Mouse (Mus musculus): ENCODE results near the gene Glud1. TPM values are rescaled to one million over a fixed set of nuclear protein-coding genes. Genes with fewer than 3 reads are reported as not detected.

The Glud1 gene
- total RNA-seq (2021): 100 to 1,000 TPM; 316 to 317 TPM
- long read RNA-seq, experiment 1, transcript Glud1-201 (13 exons, 3,390 nt): major isoform, 128 of 148 reads
- long read RNA-seq, experiment 1, partial matches to known transcripts: 8 of 148 reads
- long read RNA-seq, experiment 1, other reads (novel, unspliced or antisense): 12 of 148 reads
- long read RNA-seq, experiment 2, transcript Glud1-201 (13 exons, 3,390 nt): major isoform, 160 of 182 reads
- long read RNA-seq, experiment 2, partial matches to known transcripts: 19 of 182 reads
- long read RNA-seq, experiment 2, other reads (novel, unspliced or antisense): 3 of 182 reads

- DNase-seq (ENCODE audit: low spot score in 2 of 2): peak; percentile 91 to 94
- no peak for TF ChIP-seq CTCF (conservative IDR thresholded peaks at IDR 0.05)
- Histone ChIP-seq H3K27ac (peak within 1 kb of the TSS; percentile 96), H3K4me3 (peak within 1 kb of the TSS; percentile 95)
Observed at GRCm38 (mm10) chr14:34310234-34310965, at the start of gene Glud1, which contains the start of gene Shld2. Gene Glud1 (plus strand): TSS chr14:34310727. Gene Shld2 (minus strand): TSS chr14:34310493.

GRCm38 (mm10) chr14:34268046-34268445 lies 42.5 kb upstream of the Glud1 start:
- DNase-seq (ENCODE audit: low spot score in 2 of 2): no peak
- no peak for TF ChIP-seq CTCF (conservative IDR thresholded peaks at IDR 0.05)
- H3K4me3 ChIP-seq: no peak overlapping the region
- no peak overlapping the region for H3K27ac ChIP-seq

- peak; percentile 90 for TF ChIP-seq CTCF (conservative IDR thresholded peaks at IDR 0.05)
- DNase-seq (ENCODE audit: low spot score in 2 of 2): no peak
Observed at GRCm38 (mm10) chr14:34273280-34273679, 37.2 kb upstream of the Glud1 start.

GRCm38 (mm10) chr14:34274141-34274540 lies 36.4 kb upstream of the Glud1 start:
- no peak overlapping the region for H3K4me3 ChIP-seq
- H3K27ac ChIP-seq: no peak overlapping the region
- DNase-seq (ENCODE audit: low spot score in 2 of 2): no peak
- no peak for TF ChIP-seq CTCF (conservative IDR thresholded peaks at IDR 0.05)

More at GRCm38 (mm10) chr14:34273280-34273679, 37.2 kb upstream of the Glud1 start:
- Histone ChIP-seq H3K4me3 (no peak overlapping the region), H3K27ac (no peak overlapping the region)

GRCm38 (mm10) chr14:34275225-34275624 lies 35.3 kb upstream of the Glud1 start:
- H3K27ac ChIP-seq: no peak overlapping the region
- no peak overlapping the region for H3K4me3 ChIP-seq
- DNase-seq (ENCODE audit: low spot score in 2 of 2): no peak
- no peak for TF ChIP-seq CTCF (conservative IDR thresholded peaks at IDR 0.05)

GRCm38 (mm10) chr14:34279726-34280125 lies 30.8 kb upstream of the Glud1 start:
- TF ChIP-seq CTCF (conservative IDR thresholded peaks at IDR 0.05): no peak
- Histone ChIP-seq H3K27ac (no peak overlapping the region), H3K4me3 (no peak overlapping the region)
- DNase-seq (ENCODE audit: low spot score in 2 of 2): no peak

GRCm38 (mm10) chr14:34280798-34281197 lies 29.7 kb upstream of the Glud1 start:
- no peak overlapping the region for H3K4me3 ChIP-seq
- no peak for TF ChIP-seq CTCF (conservative IDR thresholded peaks at IDR 0.05)
- H3K27ac ChIP-seq: no peak overlapping the region
- DNase-seq (ENCODE audit: low spot score in 2 of 2): no peak

GRCm38 (mm10) chr14:34281736-34282269 lies 28.7 kb upstream of the Glud1 start:
- Histone ChIP-seq H3K4me3 (no peak overlapping the region), H3K27ac (no peak overlapping the region)
- DNase-seq (ENCODE audit: low spot score in 2 of 2): no peak
- TF ChIP-seq CTCF (conservative IDR thresholded peaks at IDR 0.05): no peak

- no peak for DNase-seq (ENCODE audit: low spot score in 2 of 2)
Observed at GRCm38 (mm10) chr14:34288396-34288795, 22.1 kb upstream of the Glud1 start.

GRCm38 (mm10) chr14:34289259-34290015 lies 21.1 kb upstream of the Glud1 start:
- no peak for TF ChIP-seq CTCF (conservative IDR thresholded peaks at IDR 0.05)
- Histone ChIP-seq H3K4me3 (no peak overlapping the region), H3K27ac (no peak overlapping the region)
- DNase-seq (ENCODE audit: low spot score in 2 of 2): no peak

More at GRCm38 (mm10) chr14:34288396-34288795, 22.1 kb upstream of the Glud1 start:
- no peak overlapping the region for H3K27ac ChIP-seq
- no peak for TF ChIP-seq CTCF (conservative IDR thresholded peaks at IDR 0.05)
- no peak overlapping the region for H3K4me3 ChIP-seq

GRCm38 (mm10) chr14:34290229-34290628 lies 20.3 kb upstream of the Glud1 start:
- H3K4me3 ChIP-seq: no peak overlapping the region
- no peak overlapping the region for H3K27ac ChIP-seq
- no peak for DNase-seq (ENCODE audit: low spot score in 2 of 2)
- TF ChIP-seq CTCF (conservative IDR thresholded peaks at IDR 0.05): no peak

- no peak for TF ChIP-seq CTCF (conservative IDR thresholded peaks at IDR 0.05)
Observed at GRCm38 (mm10) chr14:34293641-34294040, 16.9 kb upstream of the Glud1 start.

GRCm38 (mm10) chr14:34296350-34296749 lies 14.2 kb upstream of the Glud1 start:
- DNase-seq (ENCODE audit: low spot score in 2 of 2): no peak
- no peak for TF ChIP-seq CTCF (conservative IDR thresholded peaks at IDR 0.05)
- Histone ChIP-seq H3K27ac (peak overlapping the region; percentile 19; the same call in 1 of the 2 replicates), H3K4me3 (no peak overlapping the region)

More at GRCm38 (mm10) chr14:34293641-34294040, 16.9 kb upstream of the Glud1 start:
- H3K27ac ChIP-seq: no peak overlapping the region
- H3K4me3 ChIP-seq: no peak overlapping the region
- no peak for DNase-seq (ENCODE audit: low spot score in 2 of 2)

All from layer of hippocampus, adult 2 months (tissue).